Mouse (Mus musculus) lung, adult 2 months (tissue): ENCODE results near the gene Ivd. TPM values are rescaled to one million over a fixed set of nuclear protein-coding genes. Genes with fewer than 3 reads are reported as not detected.
A peak's percentile ranks its signal among the peaks of the same experiment; 100 is the strongest.

ENCODE experiments used
- DNase-seq: peaks from one replicate; pipeline ENCODE4 v3.0.0; 2022
- H3K4me1 ChIP-seq: fragments of 200-500 bp; 2 replicates; pipeline ENCODE4 v1.6.1; 2011; ENCODE audit warnings: low read length; ENCODE audit not compliant: control insufficient read depth, insufficient read depth
- H3K4me3 ChIP-seq: fragments of 200-500 bp; replicated peaks from 2 replicates; pipeline ENCODE3; 2011; ENCODE audit warnings: low read depth, mild to moderate bottlenecking, control low read depth, low read length; ENCODE audit errors: extremely low read depth
- CTCF ChIP-seq: fragments of 200-500 bp; IDR thresholded peaks from 2 replicates; pipeline ENCODE4 v1.5.1; 2011; ENCODE audit warnings: mild to moderate bottlenecking, low read length, control low read depth; ENCODE audit not compliant: insufficient read depth
- POLR2A ChIP-seq: fragments of 200-500 bp; IDR thresholded peaks from 2 replicates; pipeline ENCODE4 v1.6.1; 2011; ENCODE audit warnings: low read depth, mild to moderate bottlenecking, control low read depth, low read length, borderline replicate concordance; ENCODE audit errors: extremely low read depth
- WGBS: fragments of 180-500 bp; shearing (Covaris S2); methylation state at CpG from one replicate; pipeline ENCODE4 v1.1.7; 2018; 5-methylcytosine and 5-hydroxymethylcytosine counted together
- polyA plus RNA-seq: library from polyadenylated mRNA; depleted of rRNA; stranded (reverse); fragments of >200 nt; gene quantifications from 2 replicates; pipeline ENCODE4 v1.2.3, GENCODE M21; 2012

Gene Ivd
- polyA plus RNA-seq, 1 experiment = 77.5 TPM

DNA sequence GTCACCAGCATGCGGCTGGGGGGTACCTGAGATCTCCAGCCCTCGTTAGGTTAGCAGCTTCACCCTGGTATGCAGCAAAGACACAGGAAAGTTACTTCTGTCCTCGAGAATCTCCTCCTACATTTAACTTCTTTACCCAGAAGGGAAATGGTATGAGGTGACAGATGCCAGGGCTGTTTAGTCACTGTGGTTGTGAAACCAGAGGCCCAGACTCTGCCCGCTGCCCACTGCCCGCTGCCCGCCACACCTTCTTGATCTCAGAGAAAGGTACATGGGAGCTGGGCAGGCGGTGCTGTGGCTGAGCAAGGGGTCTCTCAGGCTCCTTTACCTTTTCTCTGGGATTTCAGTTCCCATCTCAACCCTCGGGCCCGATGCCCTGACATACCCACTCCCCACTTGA is 14.7 kb downstream of the Ivd start:
- no peak for TF ChIP-seq POLR2A
- 92% methylated on average over 9 of the region's 9 CpGs for WGBS

DNA sequence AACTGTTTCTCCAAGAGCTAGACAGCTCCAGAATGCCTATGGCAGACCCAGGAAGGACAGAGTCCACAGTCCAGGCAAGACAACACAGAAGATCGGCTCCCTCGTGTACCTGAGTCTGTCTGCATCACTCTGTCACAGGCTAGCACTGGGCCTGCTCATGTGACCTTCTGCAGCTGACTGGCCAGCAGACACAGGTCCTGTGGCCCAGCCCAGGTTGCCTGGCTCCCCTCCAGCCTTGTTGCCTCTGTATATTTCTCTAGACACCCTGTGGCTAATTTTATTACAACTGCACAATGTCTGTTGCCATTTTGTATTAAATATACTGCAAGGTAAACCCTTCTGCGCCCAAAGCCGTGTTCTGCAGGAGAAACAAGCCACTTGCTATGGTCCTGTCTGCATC is 19.3 kb downstream of the Ivd start:
- WGBS = 74% methylated on average over 4 of the region's 4 CpGs
- TF ChIP-seq POLR2A = no peak
- no peak for TF ChIP-seq CTCF
- Histone ChIP-seq H3K4me3 (no peak overlapping the region), H3K4me1 (no peaks in the 10 kb centered on the region)
- no peak for DNase-seq

More for the DNA sequence above, 14.7 kb downstream of the Ivd start:
- no peak for DNase-seq
- Histone ChIP-seq H3K4me1 (no peaks in the 10 kb centered on the region), H3K4me3 (no peak overlapping the region)

DNA sequence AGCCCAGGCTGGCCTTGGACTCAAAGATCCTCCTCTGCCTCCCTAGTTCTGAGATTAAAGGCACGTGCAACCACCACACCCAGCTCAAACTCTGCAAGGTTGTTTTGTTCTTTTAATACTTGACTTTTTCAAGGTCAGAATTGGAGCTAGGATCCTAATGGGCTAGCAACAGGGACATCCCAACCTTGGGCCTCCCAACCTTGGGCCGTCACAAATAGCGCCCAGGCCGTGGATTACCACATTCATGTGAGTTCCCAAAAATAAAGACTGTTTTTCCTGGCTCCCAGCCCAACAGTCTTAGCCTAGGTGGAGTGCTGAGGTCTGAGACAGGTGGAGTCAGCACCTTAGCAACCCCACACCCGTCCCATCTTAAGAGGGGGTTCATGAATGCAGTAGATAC is 20.2 kb downstream of the Ivd start:
- no peak for DNase-seq
- TF ChIP-seq POLR2A = no peak
- WGBS = 74% methylated on average over 5 of the region's 5 CpGs
- Histone ChIP-seq H3K4me3 (no peak overlapping the region), H3K4me1 (no peaks in the 10 kb centered on the region)

GRCm38 (mm10) chr2:118882840-118883679 is 21.3 kb downstream of the Ivd start:
- DNase-seq = peak; percentile 92
- WGBS = 3% methylated on average over 32 of the region's 32 CpGs
- H3K4me3 ChIP-seq = peak overlapping the region; percentile 46
- H3K4me1 ChIP-seq = no peaks in the 10 kb centered on the region
- no peak for TF ChIP-seq POLR2A
- peak; percentile 85 for TF ChIP-seq CTCF

GRCm38 (mm10) chr2:118887440-118887839 is 25.7 kb downstream of the Ivd start:
- DNase-seq = no peak
- TF ChIP-seq CTCF = no peak
- Histone ChIP-seq H3K4me3 (no peak overlapping the region), H3K4me1 (no peaks in the 10 kb centered on the region)
- WGBS = 59% methylated on average over 13 of the region's 13 CpGs

DNA sequence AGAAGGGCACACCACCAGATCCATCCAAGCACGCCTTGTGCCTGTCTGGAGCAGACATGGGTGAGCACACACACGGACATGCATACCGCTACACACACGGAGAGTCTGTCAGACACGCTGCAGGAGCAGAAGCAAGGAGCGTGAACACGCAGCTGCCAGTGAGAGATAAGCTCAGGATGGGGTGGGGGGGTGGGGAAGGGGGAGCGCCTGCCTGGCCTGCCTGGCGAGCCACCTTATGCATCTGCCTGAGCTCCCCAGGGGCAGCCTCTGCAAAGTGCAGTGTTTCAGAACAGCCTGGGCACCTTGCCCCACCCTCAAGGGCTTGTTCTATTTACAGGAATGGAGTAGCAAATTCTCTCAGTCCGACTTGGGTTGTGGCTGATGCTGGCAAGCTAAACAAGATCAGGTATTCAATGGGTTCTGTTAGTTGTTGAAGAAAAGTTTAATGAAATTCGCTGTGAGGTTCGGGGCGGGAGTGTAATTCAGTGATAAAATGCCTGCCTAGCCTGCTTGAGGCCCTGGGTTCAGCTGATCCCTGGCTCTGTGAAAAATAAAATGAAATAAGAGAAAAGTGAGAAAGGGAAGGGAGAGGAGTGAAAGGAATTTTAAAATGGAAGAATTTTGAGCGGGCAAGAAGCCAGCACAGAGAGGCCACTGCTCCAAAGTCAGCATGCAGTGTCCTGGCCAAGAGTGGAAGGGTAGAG is 26.2 kb downstream of the Ivd start:
- Histone ChIP-seq H3K4me3 (no peak overlapping the region), H3K4me1 (no peaks in the 10 kb centered on the region)
- TF ChIP-seq CTCF (no peak), POLR2A (no peak)
- DNase-seq = peak; percentile 32
- WGBS = 24% methylated on average over 14 of the region's 14 CpGs

DNA sequence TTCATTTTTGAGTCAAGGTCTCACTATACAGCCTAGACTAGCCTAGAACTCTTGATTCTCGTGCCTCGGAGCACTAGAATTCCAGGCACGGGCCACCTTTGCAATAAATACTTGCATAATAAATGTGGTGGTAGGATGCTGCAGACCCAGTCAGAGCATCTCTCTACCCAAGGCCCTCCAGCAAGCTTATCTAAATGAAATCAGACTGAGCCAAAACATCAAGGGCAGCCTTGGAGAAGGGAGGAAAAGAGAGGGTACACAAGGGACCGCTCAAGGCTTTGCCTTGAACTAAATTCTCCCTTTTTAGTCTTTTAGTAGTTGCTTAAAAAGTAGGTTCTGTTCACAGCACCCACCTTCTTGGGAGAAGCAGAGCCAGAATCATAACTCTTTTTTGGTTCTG is 29.4 kb downstream of the Ivd start:
- Histone ChIP-seq H3K4me1 (peaks cover 1% of the 10 kb centered on the region; the same call in 1 of the 2 replicates), H3K4me3 (no peak overlapping the region)
- WGBS = 85% methylated on average over 4 of the region's 4 CpGs
- DNase-seq = no peak
- TF ChIP-seq CTCF (no peak), POLR2A (no peak)

DNA sequence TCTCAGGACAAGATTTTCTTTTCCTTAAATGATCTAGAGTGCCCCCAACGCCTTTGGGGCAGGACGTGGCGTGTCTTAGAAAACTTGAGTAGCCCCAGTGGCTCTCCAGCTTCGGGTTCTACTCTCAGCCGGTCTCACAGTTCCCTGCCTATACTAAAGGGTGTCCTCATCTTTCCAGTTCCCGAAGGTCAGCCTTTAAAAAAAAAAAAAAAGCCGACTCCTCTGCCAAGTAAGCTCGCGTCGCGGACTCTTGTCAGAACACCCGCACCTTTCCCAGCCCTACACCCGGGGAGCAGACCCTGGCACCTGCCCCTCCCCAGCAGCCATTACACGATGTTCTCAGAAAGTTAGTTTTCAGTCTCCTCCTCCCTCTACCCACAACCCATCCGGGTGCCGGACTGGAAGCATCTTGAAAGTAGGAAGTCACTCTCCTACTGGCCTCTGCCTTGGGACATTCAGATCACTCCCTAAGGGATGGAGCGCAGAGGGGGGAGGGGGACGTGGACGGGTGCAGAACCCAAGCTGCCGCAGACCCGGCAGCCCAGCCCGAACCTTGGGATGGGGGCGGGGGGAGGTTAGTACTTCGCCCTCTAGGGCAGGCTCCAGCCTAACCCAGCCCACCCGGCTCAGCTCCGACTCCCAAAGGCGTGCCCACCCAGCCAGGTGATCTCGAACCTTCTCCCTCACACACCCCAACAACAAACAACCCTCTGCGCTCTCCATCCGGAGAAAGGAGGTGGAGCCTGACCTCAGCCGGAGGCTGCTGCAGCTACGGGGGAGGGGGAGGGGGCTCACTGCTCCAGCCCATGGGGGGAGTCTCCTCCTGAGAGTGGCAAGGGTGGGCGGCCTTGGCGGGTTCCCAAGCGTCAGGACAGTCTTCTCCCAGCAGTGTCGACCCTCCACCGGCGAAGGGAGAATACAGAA is 34.5 kb downstream of the Ivd start:
- WGBS = 4% methylated on average over 38 of the region's 38 CpGs
- Histone ChIP-seq H3K4me1 (peaks cover 17% of the 10 kb centered on the region), H3K4me3 (peak overlapping the region; percentile 54)
- peak; percentile 40 for DNase-seq
- TF ChIP-seq CTCF = no peak
- TF ChIP-seq POLR2A = no peak

- TF ChIP-seq CTCF (no peak), POLR2A (no peak)
- H3K4me1 ChIP-seq = peaks cover 17% of the 10 kb centered on the region
- no peak for DNase-seq
- 2% methylated on average over 13 of the region's 13 CpGs for WGBS
- peak overlapping the region; percentile 54 for H3K4me3 ChIP-seq
These were observed 35.1 kb downstream of the Ivd start for GRCm38 (mm10) chr2:118896914-118897291.
